Mouse (Mus musculus) embryonic fibroblast, embryonic 13.5 days (primary cell): ENCODE data around the gene Aprt. TPM values are rescaled to one million over a fixed set of nuclear protein-coding genes. Genes with fewer than 3 reads are reported as not detected.

Experiments used
- H3K27ac ChIP-seq: 2 replicates; pipeline ENCODE4 v1.5.1; 2012; ENCODE audit warnings: low read length, control low read depth, inconsistent platforms; ENCODE audit not compliant: insufficient read depth
- H3K4me1 ChIP-seq: 2 replicates; pipeline ENCODE4 v1.6.1; 2011; ENCODE audit warnings: low read length; ENCODE audit not compliant: control insufficient read depth, insufficient read depth
- H3K4me3 ChIP-seq: 2 replicates; pipeline ENCODE4 v1.5.1; 2011; ENCODE audit warnings: mild to moderate bottlenecking, control low read depth, low read length; ENCODE audit not compliant: insufficient read depth
- CTCF ChIP-seq: IDR thresholded peaks from 2 replicates; pipeline ENCODE4 v1.5.1; 2011; ENCODE audit warnings: mild to moderate bottlenecking, control low read depth, low read length, moderate library complexity, borderline replicate concordance; ENCODE audit not compliant: insufficient read depth
- POLR2A ChIP-seq: IDR thresholded peaks from 2 replicates; pipeline ENCODE4 v1.6.1; 2011; ENCODE audit warnings: low read depth, mild to moderate bottlenecking, control low read depth, low read length, moderate library complexity
- polyA plus RNA-seq: library from polyadenylated mRNA; stranded (reverse); fragments of >200 nt; gene quantifications from 2 replicates; pipeline ENCODE4 v1.2.4, GENCODE M21; 2011; ENCODE audit warnings: low read depth; ENCODE audit not compliant: missing spikeins, insufficient read length

The Aprt gene
- polyA plus RNA-seq, 1 experiment: 140 TPM

DNA sequence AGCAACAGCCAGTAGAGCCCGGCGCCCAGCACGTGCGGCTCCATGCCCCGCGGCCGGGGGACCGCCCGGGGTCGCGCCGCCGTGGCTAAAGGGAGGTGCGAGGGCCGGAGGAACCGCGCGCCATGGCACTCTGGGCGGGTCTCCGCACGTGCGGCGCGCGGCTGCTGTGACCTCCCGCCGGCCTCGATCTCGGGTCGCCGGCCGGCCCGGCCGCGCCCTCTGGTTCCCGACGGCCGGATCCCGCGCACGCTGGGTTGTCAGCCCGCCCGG lies 25.8 kb downstream of the Aprt start:
- peaks cover 16% of the 10 kb centered on the region for H3K4me1 ChIP-seq
- no peak for TF ChIP-seq POLR2A

DNA sequence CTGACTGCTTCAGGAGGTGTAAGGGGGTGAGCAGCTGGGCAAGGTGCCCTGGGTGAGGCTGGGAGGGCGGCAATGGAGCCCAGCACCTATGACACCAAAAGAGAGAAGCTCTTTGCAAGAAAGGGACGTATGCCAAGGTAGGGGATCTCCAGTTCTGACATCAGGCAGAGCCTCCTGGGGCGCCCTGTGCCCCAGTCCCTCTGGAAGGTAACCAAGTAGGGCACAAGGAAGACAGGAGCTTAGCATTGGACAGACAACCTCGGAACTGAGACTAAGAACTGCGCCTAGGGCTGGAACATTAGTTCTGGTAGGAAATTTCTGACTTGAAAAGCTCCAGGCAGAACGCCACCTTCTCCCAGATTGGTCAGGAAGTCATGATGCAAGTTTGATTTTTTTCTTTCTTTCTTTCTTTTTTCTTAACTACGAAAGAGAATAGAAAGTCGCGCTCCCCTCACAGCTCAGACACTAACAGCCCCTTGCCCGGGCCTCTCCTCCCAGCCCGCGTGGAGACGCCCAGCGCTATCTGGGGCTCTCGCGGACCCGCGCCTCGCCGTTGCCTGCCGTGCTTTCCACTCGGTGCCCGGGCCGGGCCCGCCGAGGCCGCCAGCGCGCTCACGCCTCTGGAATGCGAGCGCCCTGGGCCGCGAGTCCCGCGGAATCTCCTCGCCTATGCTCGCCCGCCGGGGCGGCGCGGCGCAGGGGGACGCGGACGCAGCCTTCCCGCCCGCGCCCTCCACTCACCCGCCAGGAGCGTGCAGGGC lies 26.3 kb downstream of the Aprt start:
- H3K4me1 ChIP-seq: peaks cover 14% of the 10 kb centered on the region
- peak; percentile 38 for TF ChIP-seq POLR2A
- TF ChIP-seq CTCF: no peak
- peak overlapping the region; percentile 85 for H3K27ac ChIP-seq
- peak overlapping the region; percentile 93 for H3K4me3 ChIP-seq

More for the DNA sequence above, 25.8 kb downstream of the Aprt start:
- Histone ChIP-seq H3K4me3 (peak overlapping the region; percentile 93), H3K27ac (peak overlapping the region; percentile 85)

DNA sequence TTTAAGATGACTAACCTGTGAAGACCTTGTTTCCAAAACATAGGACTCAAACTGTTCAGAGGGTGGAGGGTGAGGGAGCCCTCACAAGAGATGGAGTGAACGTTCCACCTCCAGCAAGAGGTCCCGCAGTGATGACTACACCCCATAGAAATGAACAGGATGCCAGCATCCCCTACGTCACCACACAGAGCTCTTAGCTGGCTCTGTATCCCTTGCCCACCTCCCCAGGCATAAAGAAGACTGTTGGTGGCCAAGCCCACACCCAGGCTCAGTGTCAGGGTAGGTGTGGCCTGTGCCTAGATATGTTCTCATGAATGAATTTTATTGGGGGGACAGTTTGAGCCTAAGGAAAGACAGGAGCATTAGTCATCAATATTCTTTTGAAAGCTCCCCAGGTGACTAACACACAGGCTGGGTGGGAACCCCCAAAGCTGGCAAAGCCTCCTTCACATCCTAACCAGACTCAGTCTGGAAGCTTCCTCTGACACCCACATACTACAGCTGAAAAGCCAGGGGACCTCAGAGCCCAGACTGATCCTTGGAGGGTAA lies 27.7 kb downstream of the Aprt start:
- peak overlapping the region; percentile 79 for H3K27ac ChIP-seq
- TF ChIP-seq CTCF: no peak
- 0 out of 2 replicates have a peak, but pooled peaks have one; percentile 21 for TF ChIP-seq POLR2A
- peaks cover 9% of the 10 kb centered on the region for H3K4me1 ChIP-seq
- peak overlapping the region; percentile 93 for H3K4me3 ChIP-seq

DNA sequence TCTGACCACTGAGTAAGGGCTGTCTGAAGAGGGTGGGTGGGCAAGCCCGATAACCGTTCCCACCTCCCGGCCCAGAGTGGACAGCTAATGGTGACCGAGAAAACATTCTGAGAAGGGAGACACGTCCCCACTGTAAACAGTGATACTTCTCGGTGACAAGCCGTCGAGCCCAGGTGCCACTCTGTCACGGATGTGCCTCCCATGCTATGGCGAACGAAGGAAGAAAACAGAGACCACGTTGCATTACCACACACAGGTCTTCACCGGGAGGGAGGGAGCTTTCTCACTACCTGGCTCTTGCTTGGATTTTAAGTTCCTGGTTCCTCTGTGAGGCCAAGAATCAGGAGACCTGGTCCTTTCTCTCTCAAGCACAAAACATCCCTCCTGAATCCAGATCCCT lies 28.4 kb downstream of the Aprt start:
- Histone ChIP-seq H3K27ac (peak overlapping the region; percentile 79), H3K4me3 (peak overlapping the region; percentile 93; the same call in 1 of the 2 replicates), H3K4me1 (peaks cover 9% of the 10 kb centered on the region)
- TF ChIP-seq POLR2A (no peak), CTCF (no peak)

DNA sequence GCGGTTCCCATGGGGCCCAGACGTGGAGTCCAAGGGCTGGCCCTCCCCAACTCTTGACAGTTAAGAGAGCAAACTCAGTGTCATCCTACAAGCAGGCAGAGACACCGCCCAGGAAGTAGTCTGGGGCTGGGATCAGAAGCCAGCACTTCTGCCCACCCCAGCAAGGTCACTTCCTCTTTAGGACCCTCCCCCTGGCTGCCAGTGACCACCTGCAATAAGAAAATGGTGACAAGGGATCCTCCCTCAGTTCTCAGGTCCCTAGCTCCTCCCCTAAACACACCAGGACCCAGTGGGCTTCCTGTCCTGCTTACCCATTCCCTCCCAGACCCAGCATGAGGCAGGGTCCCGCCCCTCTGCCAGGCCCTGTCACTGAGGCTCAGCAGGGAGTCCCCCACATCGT lies 28.9 kb downstream of the Aprt start:
- peak overlapping the region; percentile 79; the same call in 1 of the 2 replicates for H3K27ac ChIP-seq
- H3K4me3 ChIP-seq: no peak overlapping the region
- no peak for TF ChIP-seq POLR2A
- TF ChIP-seq CTCF: no peak
- H3K4me1 ChIP-seq: peaks cover 9% of the 10 kb centered on the region

DNA sequence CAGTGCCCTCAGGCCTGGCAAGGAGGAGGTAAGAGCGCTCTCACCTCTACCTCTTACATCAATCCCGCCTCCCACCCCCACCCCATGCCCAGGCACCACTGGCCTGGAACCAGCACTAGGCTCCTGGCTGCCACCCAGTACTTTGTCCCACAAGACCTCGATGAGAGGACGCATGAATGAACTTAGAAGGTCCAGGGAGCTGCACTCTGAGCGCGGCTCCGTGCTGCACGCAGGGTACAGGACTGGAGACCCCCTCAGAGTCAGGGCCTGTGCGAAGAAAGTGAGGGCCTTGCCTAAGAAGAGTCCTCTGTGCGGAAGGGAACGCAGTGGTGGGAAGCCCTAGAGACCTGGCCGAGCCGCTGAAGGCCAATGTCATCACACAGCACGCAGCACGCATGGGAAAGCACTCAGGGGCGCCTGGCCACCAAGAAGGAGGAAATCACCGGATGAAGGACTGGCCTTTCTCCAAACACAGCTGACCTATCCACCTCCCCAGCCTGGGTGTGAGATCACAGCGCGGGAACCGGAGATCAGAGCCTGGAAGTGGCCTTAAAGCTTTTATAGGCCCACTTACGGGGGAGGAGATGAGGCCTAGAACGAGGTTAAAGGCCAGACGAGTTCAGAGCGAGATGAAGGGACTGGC lies 29.8 kb downstream of the Aprt start:
- Histone ChIP-seq H3K4me1 (peaks cover 9% of the 10 kb centered on the region), H3K27ac (peak overlapping the region; percentile 79; the same call in 1 of the 2 replicates), H3K4me3 (no peak overlapping the region)
- no peak for TF ChIP-seq POLR2A
- TF ChIP-seq CTCF: no peak

DNA sequence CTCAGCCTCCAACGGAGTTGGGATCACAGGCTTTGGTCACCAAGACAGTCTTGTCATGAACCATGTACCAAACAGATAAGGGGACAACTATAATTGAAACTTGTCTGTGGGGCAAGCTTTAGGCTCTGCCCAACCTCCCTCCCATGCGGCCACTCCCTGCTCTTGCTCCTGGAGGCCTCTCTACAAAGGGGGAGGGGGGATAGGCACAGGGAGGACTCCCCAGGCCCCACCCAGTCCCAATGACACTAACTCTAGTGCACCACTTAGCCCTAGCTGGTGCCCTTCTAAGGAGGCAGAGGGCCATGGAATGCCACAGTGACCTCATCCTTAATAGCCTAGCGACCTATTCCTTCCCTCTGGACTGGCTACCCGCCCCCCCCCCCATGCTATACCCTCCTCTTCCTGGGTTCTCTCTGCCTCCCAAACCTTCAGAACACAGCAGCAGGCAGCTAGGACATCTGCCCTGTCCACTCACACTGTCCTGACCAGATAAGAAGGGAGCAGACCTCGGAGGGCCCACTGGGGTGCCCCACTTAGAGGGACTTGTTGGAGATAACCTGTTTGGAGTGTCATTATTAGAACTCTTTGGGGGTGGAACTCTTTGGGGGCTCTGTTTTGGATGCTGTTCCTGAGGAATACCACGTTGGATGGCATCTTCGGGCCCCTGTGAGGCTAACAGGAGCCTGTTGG lies 30.5 kb downstream of the Aprt start:
- TF ChIP-seq CTCF (no peak), POLR2A (no peak)
- H3K4me3 ChIP-seq: no peak overlapping the region
- no peak overlapping the region for H3K27ac ChIP-seq
- peaks cover 9% of the 10 kb centered on the region for H3K4me1 ChIP-seq

DNA sequence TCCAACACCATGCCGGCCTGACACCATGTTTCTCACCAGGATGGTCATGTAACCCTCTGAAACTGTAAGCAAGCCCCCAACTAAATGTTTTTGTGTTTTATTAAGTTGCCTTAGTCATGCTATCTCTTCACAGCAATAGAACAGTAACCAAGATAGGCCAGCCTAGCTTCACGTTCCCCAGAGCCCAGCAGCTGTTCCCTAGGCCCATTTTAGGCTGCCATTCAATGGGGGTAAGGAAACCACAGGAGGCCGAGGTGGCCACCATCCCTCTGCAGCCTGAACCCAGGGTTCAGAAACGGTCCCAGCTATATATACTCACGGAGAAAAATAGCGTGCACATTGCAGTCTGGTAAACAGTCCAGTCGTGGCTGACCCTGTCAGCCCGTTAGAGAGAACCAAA lies 32.6 kb downstream of the Aprt start:
- no peak overlapping the region for H3K27ac ChIP-seq
- TF ChIP-seq CTCF (no peak), POLR2A (no peak)
- H3K4me3 ChIP-seq: no peak overlapping the region
- H3K4me1 ChIP-seq: peaks cover 9% of the 10 kb centered on the region

DNA sequence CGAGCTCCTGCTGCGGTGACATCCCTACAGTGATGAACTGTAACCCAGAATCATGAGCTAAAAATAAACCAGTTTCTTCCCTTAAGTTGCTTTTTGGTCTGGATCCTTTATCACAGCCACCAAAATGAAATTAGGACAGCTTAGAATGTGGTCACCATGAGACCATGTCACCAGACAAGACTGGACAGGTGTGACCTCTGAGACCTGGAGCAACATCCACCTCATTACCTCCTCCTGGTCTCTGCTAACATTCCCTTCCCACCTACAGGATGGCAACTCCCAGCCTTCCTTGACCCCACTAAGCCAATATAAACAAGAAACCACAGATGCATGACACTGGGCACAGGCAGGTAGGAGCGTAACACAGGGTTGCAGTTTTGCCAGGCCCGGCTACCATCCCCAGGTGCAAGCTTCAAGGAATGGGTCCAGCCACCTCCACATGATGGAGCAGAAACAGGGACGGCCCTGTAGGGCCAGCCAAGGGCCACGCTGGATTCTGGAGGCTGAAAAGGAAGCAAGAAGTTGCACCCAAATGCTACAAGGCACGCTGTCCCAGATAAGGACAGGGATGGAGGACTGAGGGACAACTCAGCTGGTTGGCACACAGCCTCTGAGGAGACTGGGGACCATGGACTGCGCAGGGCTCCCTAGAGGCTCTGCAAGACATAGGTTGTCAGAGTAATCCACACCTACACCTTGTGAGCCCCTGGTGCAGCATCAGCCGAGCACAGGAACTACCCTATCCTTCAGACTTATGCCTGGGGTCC lies 38.2 kb downstream of the Aprt start:
- no peak for TF ChIP-seq POLR2A
- TF ChIP-seq CTCF: no peak
- Histone ChIP-seq H3K4me1 (peaks cover 16% of the 10 kb centered on the region), H3K4me3 (no peak overlapping the region), H3K27ac (no peak overlapping the region)
